Mouse (Mus musculus): ENCODE measurements around the gene 2210016L21Rik. TPM values are rescaled to one million over a fixed set of nuclear protein-coding genes. Genes with fewer than 3 reads are reported as not detected.

2210016L21Rik gene
- 14.4 and 16.2 TPM in 2 replicates for total RNA-seq (2012; rRNA removed)
- polyA plus RNA-seq (2012; ENCODE audit: insufficient read depth in 1 of 2, insufficient read length in 2 of 2, low read depth in 1 of 2, low replicate concordance in 2 of 2, missing spikeins in 1 of 2) = 10 to 100 TPM in 1 of 2 experiments, not detected in 1; 46.1 TPM

GRCm38 (mm10) chr5:114942074-114942765, at the start of gene 2210016L21Rik:
Gene 2210016L21Rik, plus strand, starts transcription at chr5:114942158.
- Histone ChIP-seq H3K36me3 (ENCODE audit: control insufficient read depth in 1 of 2, insufficient read depth in 2 of 2, low read length in 2 of 2) (peaks cover 0 to 6% of the 10 kb centered on the region in 2 experiments; a peak in 2 of 4 replicates), H3K27me3 (ENCODE audit: control insufficient read depth in 1 of 2, insufficient read depth in 2 of 2, low read length in 2 of 2) (no peaks in the 10 kb centered on the region), H3K27ac (ENCODE audit: control insufficient read depth, low read depth, low read length) (peak within 1 kb of the TSS; percentile 72), H3K4me1 (ENCODE audit: control insufficient read depth in 1 of 2, insufficient read depth in 2 of 2, low read length in 2 of 2) (no peaks in the 10 kb centered on the region; a peak in 2 of 4 replicates), H3K4me3 (ENCODE audit: control insufficient read depth in 1 of 2, insufficient read depth in 1 of 2, low read depth in 2 of 2, low read length in 2 of 2) (peak within 1 kb of the TSS; percentile 80 to 99), H3K9me3 (replicated peaks; ENCODE audit: insufficient read depth, low read length) (no peaks in the 10 kb centered on the region), H3K79me2 (ENCODE audit: control insufficient read depth, insufficient read depth, low read length, poor library complexity) (peaks cover 6% of the 10 kb centered on the region), H3K9ac (ENCODE audit: control insufficient read depth, low read depth, low read length, poor library complexity, severe bottlenecking) (peak within 1 kb of the TSS; percentile 93)
- DNase-seq (ENCODE audit: low read depth, low spot score) = peak; percentile 94
- no peak for TF ChIP-seq UBTF (IDR thresholded peaks at IDR 0.05; ENCODE audit: borderline replicate concordance, insufficient read depth, low read depth, low read length)
- TF ChIP-seq POLR2A (IDR thresholded peaks at IDR 0.05; ENCODE audit: control insufficient read depth in 1 of 2, insufficient read depth in 1 of 2, low read depth in 1 of 2, low read length in 2 of 2, poor library complexity in 1 of 2) = peak; percentile 78 to 89
- TF ChIP-seq GATA1 (IDR thresholded peaks at IDR 0.05; ENCODE audit: low read depth, low read length) = no peak
- TF ChIP-seq ELF1 (IDR thresholded peaks at IDR 0.05; ENCODE audit: low read depth, low read length) = peak; percentile 69
- no peak for TF ChIP-seq CHD1 (IDR thresholded peaks at IDR 0.05; ENCODE audit: low read depth, low read length)
- TF ChIP-seq ZMIZ1 (IDR thresholded peaks at IDR 0.05; ENCODE audit: low read depth, low read length) = 0 out of 2 replicates have a peak, but pooled peaks have one; percentile 26
- no peak for TF ChIP-seq RCOR1 (IDR thresholded peaks at IDR 0.05; ENCODE audit: low read depth, low read length)
- no peak for TF ChIP-seq BHLHE40 (IDR thresholded peaks at IDR 0.05; ENCODE audit: borderline replicate concordance, low read depth, low read length)
- TF ChIP-seq USF2 (IDR thresholded peaks at IDR 0.05; ENCODE audit: borderline replicate concordance in 1 of 2, insufficient read depth in 1 of 2, low read depth in 1 of 2, low read length in 2 of 2) = peak; percentile 49 to 85; a peak in 3 of 4 replicates
- TF ChIP-seq CTCF (IDR thresholded peaks at IDR 0.05 in 2 of 3, conservative IDR thresholded peaks at IDR 0.05 in 1 of 3; ENCODE audit: control insufficient read depth in 1 of 3, insufficient read depth in 1 of 3, low read depth in 2 of 3, low read length in 3 of 3, poor library complexity in 1 of 3, severe bottlenecking in 1 of 3) = 0 out of 6 replicates have a peak, but pooled peaks of 1 of the 3 experiments have one; percentile 3
- TF ChIP-seq HCFC1 (IDR thresholded peaks at IDR 0.05; ENCODE audit: low read depth, low read length) = peak; percentile 99
- TF ChIP-seq CHD2 (IDR thresholded peaks at IDR 0.05; ENCODE audit: low read length) = no peak
- TF ChIP-seq ZC3H11A (IDR thresholded peaks at IDR 0.05; ENCODE audit: low read depth, low read length) = no peak
- peak; percentile 93 for TF ChIP-seq SIN3A (IDR thresholded peaks at IDR 0.05; ENCODE audit: low read length)
- TF ChIP-seq EP300 (IDR thresholded peaks at IDR 0.05; ENCODE audit: low read depth in 1 of 2, low read length in 2 of 2) = no peak
- 0 out of 2 replicates have a peak, but pooled peaks have one; percentile 49 for TF ChIP-seq MYC (IDR thresholded peaks at IDR 0.05; ENCODE audit: low read depth, low read length)
- peak; percentile 64 for TF ChIP-seq MXI1 (IDR thresholded peaks at IDR 0.05; ENCODE audit: low read depth, low read length)
- TF ChIP-seq MAX (IDR thresholded peaks at IDR 0.05; ENCODE audit: low read length) = peak; percentile 60
- no peak for TF ChIP-seq JUND (IDR thresholded peaks at IDR 0.05; ENCODE audit: low read depth, low read length)
- TF ChIP-seq POLR2AphosphoS2 (IDR thresholded peaks at IDR 0.05; ENCODE audit: low read length) = peak; percentile 47; the same call in 1 of the 2 replicates
- TF ChIP-seq MAFK (IDR thresholded peaks at IDR 0.05; ENCODE audit: borderline replicate concordance, low read depth, low read length) = no peak
- peak; percentile 35; the same call in 1 of the 2 replicates for TF ChIP-seq MAZ (IDR thresholded peaks at IDR 0.05; ENCODE audit: low read depth, low read length)
- TF ChIP-seq USF1 (IDR thresholded peaks at IDR 0.05; ENCODE audit: low read depth, low read length) = peak; percentile 98
- 0 out of 2 replicates have a peak, but pooled peaks have one; percentile 17 for TF ChIP-seq NRF1 (IDR thresholded peaks at IDR 0.05; ENCODE audit: insufficient read depth, low read depth, low read length, poor library complexity, severe bottlenecking)
- TF ChIP-seq NELFE (IDR thresholded peaks at IDR 0.05; ENCODE audit: low read depth, low read length) = peak; percentile 79
- TF ChIP-seq TCF12 (IDR thresholded peaks at IDR 0.05; ENCODE audit: low read depth, low read length) = peak; percentile 77
- TF ChIP-seq ZKSCAN1 (IDR thresholded peaks at IDR 0.05; ENCODE audit: low read depth, low read length) = no peak
- TF ChIP-seq TBP (IDR thresholded peaks at IDR 0.05; ENCODE audit: low read depth, low read length) = peak; percentile 87
- TF ChIP-seq RAD21 (IDR thresholded peaks at IDR 0.05; ENCODE audit: low read depth, low read length) = no peak
- TF ChIP-seq KAT2A (conservative IDR thresholded peaks at IDR 0.05; ENCODE audit: low read depth, low read length) = peak; percentile 90
- no peak for TF ChIP-seq SMC3 (IDR thresholded peaks at IDR 0.05; ENCODE audit: low read depth, low read length)
- TF ChIP-seq GABPA (IDR thresholded peaks at IDR 0.05; ENCODE audit: low read depth, low read length) = no peak
- no peak for TF ChIP-seq E2F4 (IDR thresholded peaks at IDR 0.05; ENCODE audit: borderline replicate concordance, low read depth, low read length)

Measured in MEL (cell line).